10 mouse cellular contexts compared by ENCODE assay signal in the genomic region with DNA sequence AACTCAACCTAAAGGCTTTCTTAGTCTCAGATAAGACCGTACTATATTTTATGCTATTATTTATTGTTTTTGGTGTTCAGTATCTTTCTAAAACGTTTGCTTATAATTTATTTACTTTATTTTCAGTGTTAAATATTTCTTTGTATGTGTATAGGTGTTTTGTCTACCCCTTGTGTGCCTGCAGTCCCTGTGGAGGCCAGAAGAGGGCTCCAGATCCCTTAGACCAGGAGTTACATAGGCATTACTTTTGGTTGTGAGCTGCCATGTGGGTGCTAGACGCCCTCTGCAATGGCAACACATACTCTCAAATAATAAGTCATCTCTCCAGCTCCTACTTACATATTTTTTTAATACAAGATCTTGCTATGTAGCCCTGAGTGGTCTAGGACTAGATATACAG. TPM values are rescaled to one million over a fixed set of nuclear protein-coding genes. Genes with fewer than 3 reads are reported as not detected.
DNase-seq lines count a peak whose midpoint lies in the region; ATAC-seq and TF ChIP-seq lines count a peak whose summit lies in the region.
"Had no signal": no experiment of that assay in that cellular context is flagged by ENCODE, and none has a peak within 500 bp of the region (broad histone marks: within the 10 kb centered on the region; RNA-seq: fewer than 3 reads in every experiment).

No protein-coding gene starts in this region.

- no peaks in the 10 kb centered on the region for H3K36me3 ChIP-seq in hindbrain, postnatal 0 days (ENCODE audit: insufficient read depth, low read length)
- H3K36me3 ChIP-seq in hindbrain, embryonic 14.5 days (replicated peaks; ENCODE audit: control insufficient read depth, insufficient read depth): no peaks in the 10 kb centered on the region
- no peaks in the 10 kb centered on the region for H3K36me3 ChIP-seq in midbrain, postnatal 0 days (ENCODE audit: insufficient read depth, low read length)
- H3K36me3 ChIP-seq in midbrain, embryonic 16.5 days (ENCODE audit: control insufficient read depth, insufficient read depth, low read length): no peaks in the 10 kb centered on the region
- H3K36me3 ChIP-seq in small intestine, adult 2 months (ENCODE audit: control insufficient read depth, insufficient read depth, low read length): no peaks in the 10 kb centered on the region
- H3K36me3 ChIP-seq: midbrain, embryonic 10.5 days had no signal

- POLR2A ChIA-PET in Patski (lab: Charles Lee): no interaction called here

- H3K9me3 ChIP-seq in hindbrain, postnatal 0 days (ENCODE audit: low read length): no peaks in the 10 kb centered on the region
- no peaks in the 10 kb centered on the region for H3K9me3 ChIP-seq in hindbrain, embryonic 14.5 days (ENCODE audit: control insufficient read depth, low read length)
- H3K9me3 ChIP-seq in midbrain, postnatal 0 days (ENCODE audit: low read length): no peaks in the 10 kb centered on the region
- no peaks in the 10 kb centered on the region for H3K9me3 ChIP-seq in midbrain, embryonic 16.5 days (replicated peaks; ENCODE audit: control insufficient read depth, low read length, poor library complexity, severe bottlenecking)
- H3K9me3 ChIP-seq: midbrain, embryonic 10.5 days had no signal

- no peak for TF ChIP-seq POLR2A in small intestine, adult 2 months (IDR thresholded peaks at IDR 0.05; ENCODE audit: low read depth, low read length)

- H3K4me3 ChIP-seq in hindbrain, postnatal 0 days (ENCODE audit: low read length): no peak overlapping the region
- H3K4me3 ChIP-seq in hindbrain, embryonic 14.5 days (replicated peaks; ENCODE audit: low read length): no peak overlapping the region
- H3K4me3 ChIP-seq in midbrain, postnatal 0 days (ENCODE audit: low read depth, low read length): no peak overlapping the region
- no peak overlapping the region for H3K4me3 ChIP-seq in midbrain, embryonic 16.5 days (ENCODE audit: low read depth, low read length)
- H3K4me3 ChIP-seq in small intestine, adult 2 months (ENCODE audit: low read depth, low read length): no peak overlapping the region
- H3K4me3 ChIP-seq: midbrain, embryonic 10.5 days had no signal

- H3K27ac ChIP-seq in hindbrain, postnatal 0 days: no peak overlapping the region
- no peak overlapping the region for H3K27ac ChIP-seq in hindbrain, embryonic 14.5 days
- no peak overlapping the region for H3K27ac ChIP-seq in midbrain, postnatal 0 days (ENCODE audit: low read depth, low read length)
- no peak overlapping the region for H3K27ac ChIP-seq in midbrain, embryonic 16.5 days (ENCODE audit: low read length)
- H3K27ac ChIP-seq in small intestine, adult 2 months (ENCODE audit: insufficient read depth, low read depth, low read length): no peak overlapping the region
- H3K27ac ChIP-seq: midbrain, embryonic 10.5 days had no signal

- peak; percentile 12; the same call in 1 of the 2 replicates for TF ChIP-seq CTCF in hindbrain, postnatal 0 days (IDR thresholded peaks at IDR 0.05; ENCODE audit: low read depth)
- peak; percentile 35; the same call in 1 of the 2 replicates for TF ChIP-seq CTCF in midbrain, postnatal 0 days (IDR thresholded peaks at IDR 0.05)
- TF ChIP-seq CTCF in Patski (IDR thresholded peaks at IDR 0.05): peak; percentile 72
- TF ChIP-seq CTCF in small intestine, adult 2 months (IDR thresholded peaks at IDR 0.05; ENCODE audit: extremely low read depth, insufficient read length, insufficient replicate concordance, low read depth, low read length): peak; percentile 43; the same call in 1 of the 2 replicates

- no peak overlapping the region for H3K9ac ChIP-seq in hindbrain, postnatal 0 days (replicated peaks; ENCODE audit: low read length)
- no peak overlapping the region for H3K9ac ChIP-seq in hindbrain, embryonic 14.5 days
- H3K9ac ChIP-seq in midbrain, postnatal 0 days (replicated peaks; ENCODE audit: low read length, poor library complexity, severe bottlenecking): no peak overlapping the region
- H3K9ac ChIP-seq in midbrain, embryonic 16.5 days (ENCODE audit: low read depth, low read length): no peak overlapping the region

- in situ Hi-C loops in Patski (cut with MboI; ENCODE audit: low pct_unique_long_range_greater_than_20kb): no loop called here

- no peak for ATAC-seq in hindbrain, postnatal 0 days
- ATAC-seq in hindbrain, embryonic 14.5 days (ENCODE audit: low FRiP score): no peak
- no peak for ATAC-seq in midbrain, postnatal 0 days (ENCODE audit: low FRiP score)
- ATAC-seq in midbrain, embryonic 16.5 days: no peak
- ATAC-seq in Patski: no peak

- no peaks in the 10 kb centered on the region for H3K4me1 ChIP-seq in hindbrain, postnatal 0 days (ENCODE audit: insufficient read depth, low read length)
- H3K4me1 ChIP-seq in hindbrain, embryonic 14.5 days (replicated peaks; ENCODE audit: control insufficient read depth, insufficient read depth, low read length): no peaks in the 10 kb centered on the region
- no peaks in the 10 kb centered on the region for H3K4me1 ChIP-seq in midbrain, postnatal 0 days (ENCODE audit: insufficient read depth, low read length)
- no peaks in the 10 kb centered on the region for H3K4me1 ChIP-seq in midbrain, embryonic 16.5 days (ENCODE audit: control insufficient read depth, insufficient read depth, low read length)
- H3K4me1 ChIP-seq in small intestine, adult 2 months (ENCODE audit: control insufficient read depth, insufficient read depth, insufficient read length, low read length): no peaks in the 10 kb centered on the region
- H3K4me1 ChIP-seq: midbrain, embryonic 10.5 days had no signal

- 63% methylated on average over 3 of the region's 3 CpGs for WGBS in hindbrain, postnatal 0 days
- 61% methylated on average over 3 of the region's 3 CpGs for WGBS in hindbrain, embryonic 14.5 days
- 57% methylated on average over 3 of the region's 3 CpGs for WGBS in midbrain, postnatal 0 days
- 58% methylated on average over 3 of the region's 3 CpGs for WGBS in midbrain, embryonic 16.5 days
- WGBS in small intestine, adult 2 months: 61% methylated on average over 3 of the region's 3 CpGs

- CTCF ChIA-PET in Patski (lab: Charles Lee): no interaction called here

- H3K27me3 ChIP-seq in hindbrain, postnatal 0 days (ENCODE audit: insufficient read depth, low read length): no peaks in the 10 kb centered on the region
- no peaks in the 10 kb centered on the region for H3K27me3 ChIP-seq in hindbrain, embryonic 14.5 days (ENCODE audit: control insufficient read depth, insufficient read depth, low read length)
- H3K27me3 ChIP-seq in midbrain, postnatal 0 days (ENCODE audit: insufficient read depth, low read length): no peaks in the 10 kb centered on the region
- H3K27me3 ChIP-seq in midbrain, embryonic 16.5 days (ENCODE audit: control insufficient read depth, insufficient read depth, low read depth, low read length): no peaks in the 10 kb centered on the region
- no peaks in the 10 kb centered on the region for H3K27me3 ChIP-seq in Patski
- H3K27me3 ChIP-seq in small intestine, adult 2 months (ENCODE audit: control insufficient read depth, insufficient read depth, low read length): no peaks in the 10 kb centered on the region

- DNase-seq in hindbrain, postnatal 0 days (ENCODE audit: low spot score): no peak
- DNase-seq in hindbrain, embryonic 14.5 days (ENCODE audit: low spot score): no peak
- DNase-seq in midbrain, postnatal 0 days (ENCODE audit: low spot score): no peak
- no peak for DNase-seq in Patski (ENCODE audit: low read depth, low spot score)
- no peak for DNase-seq in gastrocnemius, postnatal 10 days
- no peak for DNase-seq in retina, embryonic 14.5 days (ENCODE audit: low spot score)
- DNase-seq: heart, adult 18-20 months had no signal

- H3K4me2 ChIP-seq in hindbrain, postnatal 0 days (ENCODE audit: low read depth, low read length): no peak overlapping the region
- no peak overlapping the region for H3K4me2 ChIP-seq in hindbrain, embryonic 14.5 days (replicated peaks)
- H3K4me2 ChIP-seq in midbrain, postnatal 0 days (ENCODE audit: low read depth, low read length, poor library complexity, severe bottlenecking): no peak overlapping the region
- no peak overlapping the region for H3K4me2 ChIP-seq in midbrain, embryonic 16.5 days (ENCODE audit: low read length)

RNA-seq across cellular contexts. Expression of a gene that starts 12.3 kb away (rescaled TPM):
- total RNA-seq in hindbrain, postnatal 0 days (2014; rRNA removed): 32.4 and 35.4 TPM in 2 replicates
- 65.4 and 73.8 TPM in 2 replicates for polyA plus RNA-seq in hindbrain, postnatal 0 days (2015; fragmentation: Nextera tagmentation; extraction: Ambion mirVana)
- 62.4 and 70.5 TPM in 2 replicates for polyA plus RNA-seq in hindbrain, embryonic 14.5 days (2014; fragmentation: Nextera tagmentation; extraction: Ambion mirVana)
- 44.5 and 63.0 TPM in 2 replicates for total RNA-seq in midbrain, postnatal 0 days (2014; rRNA removed)
- 75.4 and 76.2 TPM in 2 replicates for polyA plus RNA-seq in midbrain, postnatal 0 days (2015; fragmentation: Nextera tagmentation; extraction: Ambion mirVana)
- 70.5 and 78.6 TPM in 2 replicates for polyA plus RNA-seq in midbrain, embryonic 16.5 days (2015; fragmentation: Nextera tagmentation; extraction: Ambion mirVana)
- polyA plus RNA-seq in Patski (2021): 81.5 TPM
- 9.5 and 13.6 TPM in 2 replicates for polyA plus RNA-seq in small intestine, adult 2 months (2012; rRNA removed)
- 10 to 100 TPM; 36.0 to 43.5 TPM for total RNA-seq in gastrocnemius, postnatal 10 days (2021)

RNA-seq across cellular contexts. Expression of a gene that starts 16.3 kb away (rescaled TPM):
- 0.47 and 0.54 TPM in 2 replicates for total RNA-seq in hindbrain, postnatal 0 days (2014; rRNA removed)
- 0.16 and 0.20 TPM in 2 replicates for polyA plus RNA-seq in hindbrain, postnatal 0 days (2015; fragmentation: Nextera tagmentation; extraction: Ambion mirVana)
- polyA plus RNA-seq in hindbrain, embryonic 14.5 days (2014; fragmentation: Nextera tagmentation; extraction: Ambion mirVana): 0.17 and 0.33 TPM in 2 replicates
- 0.09 and 0.11 TPM in 2 replicates for total RNA-seq in midbrain, postnatal 0 days (2014; rRNA removed)
- polyA plus RNA-seq in midbrain, postnatal 0 days (2015; fragmentation: Nextera tagmentation; extraction: Ambion mirVana): 0.05 and 0.10 TPM in 2 replicates
- 0.16 and 0.24 TPM in 2 replicates for polyA plus RNA-seq in midbrain, embryonic 16.5 days (2015; fragmentation: Nextera tagmentation; extraction: Ambion mirVana)
- polyA plus RNA-seq in Patski (2021): 0.06 TPM
- 0.09 and 0.27 TPM in 2 replicates for polyA plus RNA-seq in small intestine, adult 2 months (2012; rRNA removed)
- total RNA-seq in gastrocnemius, postnatal 10 days (2021): under 1 TPM; 0.33 to 0.75 TPM

RNA-seq across cellular contexts. Expression of a gene that starts 37.2 kb away (rescaled TPM):
- total RNA-seq in hindbrain, postnatal 0 days (2014; rRNA removed): 2.9 and 4.8 TPM in 2 replicates
- polyA plus RNA-seq in hindbrain, postnatal 0 days (2015; fragmentation: Nextera tagmentation; extraction: Ambion mirVana): 4.5 and 5.1 TPM in 2 replicates
- 3.1 and 4.7 TPM in 2 replicates for polyA plus RNA-seq in hindbrain, embryonic 14.5 days (2014; fragmentation: Nextera tagmentation; extraction: Ambion mirVana)
- total RNA-seq in midbrain, postnatal 0 days (2014; rRNA removed): 1.6 and 2.6 TPM in 2 replicates
- 4.9 and 6.7 TPM in 2 replicates for polyA plus RNA-seq in midbrain, postnatal 0 days (2015; fragmentation: Nextera tagmentation; extraction: Ambion mirVana)
- polyA plus RNA-seq in midbrain, embryonic 16.5 days (2015; fragmentation: Nextera tagmentation; extraction: Ambion mirVana): 3.3 and 3.8 TPM in 2 replicates
- 39.1 TPM for polyA plus RNA-seq in Patski (2021)
- 0.99 and 1.4 TPM in 2 replicates for polyA plus RNA-seq in small intestine, adult 2 months (2012; rRNA removed)
- total RNA-seq in gastrocnemius, postnatal 10 days (2021): 1 to 10 TPM; 2.5 to 3.9 TPM

Comparison
In these comparisons a context has a peak if more than half of its experiments do, and no peak if none do; other contexts are left out.
1. CTCF ChIP-seq: peak in every context shown above with its lines; median percentile 72 in Patski; 43 in small intestine, adult 2 months; 35 in midbrain, postnatal 0 days; 12 in hindbrain, postnatal 0 days.